Mouse (Mus musculus): ENCODE measurements at regions not wholly inside any gene's neighbourhood (a gene's known extent, or its start where the extent isn't known, plus 50 kb on each side); places are given as distances from the start of the nearest gene placed in this dataset.
"Not testable (repeated sequence)": the region's sequence is repeated elsewhere in the genome, so short reads cannot be mapped to it uniquely, and the experiment has no call there.

GRCm38 (mm10) chr12:23026976-23027375 is 753.1 kb downstream of the Gm10330 start:
- not testable (repeated sequence) for DNase-seq (ENCODE audit: low spot score)

GRCm38 (mm10) chr12:23023556-23023955 is 756.5 kb downstream of the Gm10330 start:
- not testable (repeated sequence) for DNase-seq (ENCODE audit: low spot score)

DNA sequence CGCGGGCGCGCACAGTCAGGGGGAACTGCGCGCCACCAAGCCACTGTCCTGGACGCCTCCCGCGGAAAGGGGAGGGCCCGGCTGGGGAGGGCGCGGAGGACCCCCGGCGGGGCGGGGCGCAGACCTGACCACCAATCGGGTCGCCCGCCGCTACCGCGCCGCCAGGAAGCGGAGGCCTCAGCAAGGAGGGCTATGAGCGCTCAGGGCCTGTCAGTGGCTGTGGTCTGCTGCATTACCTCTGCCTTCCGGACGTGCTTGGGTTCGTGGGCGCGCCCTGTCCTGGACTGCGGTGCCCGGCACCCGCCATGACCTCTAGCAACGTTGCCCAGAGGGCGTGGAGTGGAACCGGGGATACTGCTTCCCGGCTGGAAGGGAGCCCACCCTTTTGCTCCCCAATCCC is 769.9 kb downstream of the Gm10330 start:
- peak; percentile 2 for DNase-seq (ENCODE audit: low spot score)

DNA sequence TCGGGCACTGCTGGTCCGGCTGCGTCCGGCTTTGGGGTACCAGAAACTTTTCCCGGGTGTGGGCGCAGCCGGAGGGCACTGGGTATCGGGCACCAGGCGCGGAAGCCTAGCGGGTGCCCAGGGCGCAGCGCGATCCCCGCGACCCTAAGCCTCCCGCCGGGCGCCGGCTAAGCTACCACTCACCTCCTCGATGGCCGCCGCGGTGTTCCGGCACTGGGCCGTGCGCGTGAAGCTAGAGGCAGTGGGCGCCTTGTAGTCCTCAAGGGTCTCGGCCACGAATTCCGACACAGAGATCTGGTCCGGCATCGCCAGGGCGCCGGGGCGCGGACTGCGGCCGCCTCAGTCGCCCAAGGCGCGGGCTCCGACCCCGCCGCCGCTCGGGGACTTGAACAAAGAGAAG is 770.4 kb downstream of the Gm10330 start:
- DNase-seq (ENCODE audit: low spot score): not testable (repeated sequence)

Measured in ovary, postnatal 10 days (tissue).